Mouse (Mus musculus) E14TG2a.4 (cell line): Measurements from ENCODE around the gene Dmrtc2.

Experiments used
- CTCF ChIP-seq: conservative IDR thresholded peaks from 2 replicates; pipeline ENCODE4 v1.5.1; 2014; ENCODE audit warnings: low read length
- NANOG ChIP-seq: IDR thresholded peaks from 2 replicates; pipeline ENCODE4 v1.6.1; 2014; ENCODE audit warnings: borderline replicate concordance, low read length, mixed read lengths

- TF ChIP-seq CTCF: no peak
- no peak for TF ChIP-seq NANOG
These were observed 15.8 kb downstream of the Dmrtc2 start for GRCm38 (mm10) chr7:24885468-24886307.
